Mouse (Mus musculus) neutrophil, adult 83 days (primary cell): ENCODE data around the gene Nol10. TPM values are rescaled to one million over a fixed set of nuclear protein-coding genes. Genes with fewer than 3 reads are reported as not detected.

Experiments
- total RNA-seq, 2 experiments: library from RNA; stranded (reverse); gene quantifications; one replicate each; pipeline ENCODE4 v1.2.4; 2023

The Nol10 gene
- total RNA-seq, result 1 to 10 TPM; 7.1 to 8.3 TPM

GRCm38 (mm10) chr12:17348048-17349036, at the start of gene Nol10:
Nol10 (plus strand) TSS chr12:17348458.

GRCm38 (mm10) chr12:17329259-17329658, 19.0 kb upstream of the Nol10 start, which contains the start of gene Atp6v1c2:
Atp6v1c2 (minus strand) TSS chr12:17329359.

Other genes with a start within 250 kb of the Nol10 start
- gene Kcnf1, start 171.6 kb upstream of the Nol10 start, total RNA-seq, result not detected
- 100 to 1,000 TPM in 1 of 2 experiments, 10 to 100 TPM in 1; 82.7 to 101 TPM for gene Pdia6, start 81.9 kb upstream of the Nol10 start, total RNA-seq
- gene Atp6v1c2, start 19.1 kb upstream of the Nol10 start, total RNA-seq, result not detected
- gene Odc1, start 196.3 kb downstream of the Nol10 start, total RNA-seq, result 100 to 1,000 TPM; 357 to 543 TPM